Mouse (Mus musculus): ENCODE data around the gene Acvr1. TPM values are rescaled to one million over a fixed set of nuclear protein-coding genes. Genes with fewer than 3 reads are reported as not detected.
A peak's percentile ranks its signal among the peaks of the same experiment; 100 is the strongest.

Gene Acvr1
- polyA plus RNA-seq, 1 experiment from 2014 or later = 4.6 TPM

DNA sequence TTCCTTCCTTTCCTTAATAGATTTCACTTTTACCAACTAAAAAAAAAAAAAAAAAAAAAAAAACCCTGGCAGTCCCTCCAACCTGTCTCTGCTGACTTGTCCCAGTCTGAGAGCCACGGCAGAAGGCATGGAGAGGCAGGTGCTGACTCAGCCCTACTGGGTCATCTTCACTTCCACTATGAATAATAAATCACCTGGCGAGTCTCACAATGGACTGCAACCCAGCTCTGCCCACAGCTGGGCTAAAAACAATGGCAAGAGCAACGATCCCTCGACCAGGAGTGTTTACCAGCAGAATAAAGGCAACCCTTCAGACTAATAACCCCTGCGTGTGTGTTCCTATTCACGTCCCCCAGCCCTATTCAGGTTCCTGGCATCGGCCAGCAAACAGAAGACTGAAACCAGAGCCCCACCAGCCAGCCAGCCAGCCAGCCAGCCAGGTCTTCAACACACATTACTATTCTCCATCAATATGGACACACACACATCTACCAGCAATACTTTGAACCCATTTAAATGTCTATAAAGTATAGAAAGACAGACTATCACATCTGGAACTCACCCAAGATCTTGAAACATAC lies 37.0 kb downstream of the Acvr1 start:
- H3K27ac ChIP-seq = peak overlapping the region; percentile 50; the same call in 1 of the 2 replicates
- H3K9ac ChIP-seq = no peak overlapping the region
- no peaks in the 10 kb centered on the region for H3K36me3 ChIP-seq (replicated peaks)
- WGBS = 9% methylated on average over 7 of the region's 7 CpGs
- peaks cover 52% of the 10 kb centered on the region for H3K4me1 ChIP-seq
- no peak for ATAC-seq (ENCODE audit: low FRiP score)
- no peak overlapping the region for H3K4me2 ChIP-seq
- H3K4me3 ChIP-seq (replicated peaks) = no peak overlapping the region
- no peaks in the 10 kb centered on the region for H3K27me3 ChIP-seq
- no peaks in the 10 kb centered on the region for H3K9me3 ChIP-seq

- no peak for ATAC-seq (ENCODE audit: low FRiP score)
Observed at GRCm38 (mm10) chr2:58529384-58529783, 37.6 kb downstream of the Acvr1 start.

GRCm38 (mm10) chr2:58527786-58528185 lies 39.2 kb downstream of the Acvr1 start:
- Histone ChIP-seq H3K4me1 (peaks cover 34% of the 10 kb centered on the region), H3K9ac (no peak overlapping the region), H3K4me2 (no peak overlapping the region), H3K9me3 (no peaks in the 10 kb centered on the region), H3K27ac (no peak overlapping the region), H3K4me3 (replicated peaks) (no peak overlapping the region), H3K27me3 (no peaks in the 10 kb centered on the region), H3K36me3 (replicated peaks) (no peaks in the 10 kb centered on the region)
- WGBS = 77% methylated on average over 3 of the region's 3 CpGs
- no peak for ATAC-seq (ENCODE audit: low FRiP score)

More at GRCm38 (mm10) chr2:58529384-58529783, 37.6 kb downstream of the Acvr1 start:
- H3K9me3 ChIP-seq = no peaks in the 10 kb centered on the region
- H3K36me3 ChIP-seq (replicated peaks) = no peaks in the 10 kb centered on the region
- 54% methylated on average over 5 of the region's 5 CpGs for WGBS
- peaks cover 49% of the 10 kb centered on the region for H3K4me1 ChIP-seq
- H3K9ac ChIP-seq = no peak overlapping the region
- H3K27me3 ChIP-seq = no peaks in the 10 kb centered on the region
- H3K4me2 ChIP-seq = no peak overlapping the region
- no peak overlapping the region for H3K27ac ChIP-seq
- no peak overlapping the region for H3K4me3 ChIP-seq (replicated peaks)

- Histone ChIP-seq H3K4me3 (replicated peaks) (no peak overlapping the region), H3K9me3 (no peaks in the 10 kb centered on the region), H3K27ac (no peak overlapping the region), H3K36me3 (replicated peaks) (no peaks in the 10 kb centered on the region), H3K27me3 (no peaks in the 10 kb centered on the region), H3K9ac (no peak overlapping the region), H3K4me1 (peaks cover 13% of the 10 kb centered on the region), H3K4me2 (no peak overlapping the region)
- no peak for ATAC-seq (ENCODE audit: low FRiP score)
- WGBS = 76% methylated on average over 6 of the region's 6 CpGs
Observed at GRCm38 (mm10) chr2:58524356-58524755, 42.6 kb downstream of the Acvr1 start.

GRCm38 (mm10) chr2:58523894-58524293 lies 43.1 kb downstream of the Acvr1 start:
- Histone ChIP-seq H3K9me3 (no peaks in the 10 kb centered on the region), H3K27me3 (no peaks in the 10 kb centered on the region), H3K27ac (no peak overlapping the region), H3K4me2 (no peak overlapping the region), H3K9ac (no peak overlapping the region), H3K36me3 (replicated peaks) (no peaks in the 10 kb centered on the region), H3K4me3 (replicated peaks) (no peak overlapping the region), H3K4me1 (peaks cover 10% of the 10 kb centered on the region)
- 91% methylated on average over 5 of the region's 5 CpGs for WGBS
- ATAC-seq (ENCODE audit: low FRiP score) = no peak

GRCm38 (mm10) chr2:58523097-58523496 lies 43.9 kb downstream of the Acvr1 start:
- no peak for ATAC-seq (ENCODE audit: low FRiP score)
- Histone ChIP-seq H3K4me2 (no peak overlapping the region), H3K4me1 (peaks cover 10% of the 10 kb centered on the region; the same call in 1 of the 2 replicates), H3K36me3 (replicated peaks) (no peaks in the 10 kb centered on the region), H3K27me3 (no peaks in the 10 kb centered on the region), H3K9ac (no peak overlapping the region), H3K9me3 (no peaks in the 10 kb centered on the region), H3K4me3 (replicated peaks) (no peak overlapping the region), H3K27ac (no peak overlapping the region)
- 85% methylated on average over 12 of the region's 12 CpGs for WGBS

DNA sequence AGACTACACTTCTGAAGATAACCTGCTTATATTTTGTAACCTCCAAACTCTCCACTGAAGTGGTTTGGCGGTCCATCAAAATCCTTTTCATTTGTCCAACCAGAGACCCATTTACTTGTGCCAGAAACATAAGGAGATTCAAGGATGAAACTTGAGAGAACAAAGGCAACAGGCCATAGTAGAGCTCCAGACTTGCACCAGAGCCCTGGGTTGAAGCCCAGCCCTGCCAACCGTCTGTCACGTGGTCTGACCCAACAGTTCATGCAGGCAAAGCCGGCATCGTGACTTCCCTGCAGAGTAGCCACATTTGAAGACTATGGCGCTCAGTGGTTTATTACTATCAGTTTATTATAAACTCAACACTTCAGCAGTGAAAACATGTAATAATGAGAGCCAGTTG lies 45.3 kb downstream of the Acvr1 start:
- Histone ChIP-seq H3K9ac (no peak overlapping the region), H3K36me3 (replicated peaks) (no peaks in the 10 kb centered on the region), H3K27me3 (no peaks in the 10 kb centered on the region), H3K9me3 (no peaks in the 10 kb centered on the region), H3K4me3 (replicated peaks) (no peak overlapping the region), H3K4me1 (peaks cover 10% of the 10 kb centered on the region; the same call in 1 of the 2 replicates), H3K4me2 (no peak overlapping the region), H3K27ac (no peak overlapping the region)
- WGBS = 90% methylated on average over 6 of the region's 6 CpGs
- no peak for ATAC-seq (ENCODE audit: low FRiP score)

GRCm38 (mm10) chr2:58520727-58521126 lies 46.2 kb downstream of the Acvr1 start:
- no peak for ATAC-seq (ENCODE audit: low FRiP score)
- Histone ChIP-seq H3K27me3 (no peaks in the 10 kb centered on the region), H3K4me3 (replicated peaks) (no peak overlapping the region), H3K4me2 (no peak overlapping the region), H3K27ac (no peak overlapping the region), H3K36me3 (replicated peaks) (no peaks in the 10 kb centered on the region), H3K9ac (no peak overlapping the region), H3K4me1 (peaks cover 14% of the 10 kb centered on the region), H3K9me3 (no peaks in the 10 kb centered on the region)
- WGBS = 96% methylated on average over 9 of the region's 9 CpGs

- H3K4me2 ChIP-seq = no peak overlapping the region
- no peak overlapping the region for H3K4me3 ChIP-seq (replicated peaks)
- H3K27me3 ChIP-seq = no peaks in the 10 kb centered on the region
- no peaks in the 10 kb centered on the region for H3K36me3 ChIP-seq (replicated peaks)
- 78% methylated on average over 1 of the region's 1 CpGs for WGBS
- H3K9ac ChIP-seq = no peak overlapping the region
- no peak for ATAC-seq (ENCODE audit: low FRiP score)
- H3K4me1 ChIP-seq = peaks cover 13% of the 10 kb centered on the region
- no peaks in the 10 kb centered on the region for H3K9me3 ChIP-seq
- no peak overlapping the region for H3K27ac ChIP-seq
Observed at GRCm38 (mm10) chr2:58518517-58518916, 48.4 kb downstream of the Acvr1 start.

- ATAC-seq (ENCODE audit: low FRiP score) = no peak
- no peaks in the 10 kb centered on the region for H3K27me3 ChIP-seq
- H3K27ac ChIP-seq = no peak overlapping the region
- no peak overlapping the region for H3K4me3 ChIP-seq (replicated peaks)
- H3K36me3 ChIP-seq (replicated peaks) = no peaks in the 10 kb centered on the region
- H3K9me3 ChIP-seq = no peaks in the 10 kb centered on the region
- H3K4me1 ChIP-seq = peaks cover 5% of the 10 kb centered on the region
- 75% methylated on average over 6 of the region's 6 CpGs for WGBS
- no peak overlapping the region for H3K9ac ChIP-seq
- no peak overlapping the region for H3K4me2 ChIP-seq
Observed at GRCm38 (mm10) chr2:58516920-58517319, 50.0 kb downstream of the Acvr1 start.

GRCm38 (mm10) chr2:58516000-58516399 lies 51.0 kb downstream of the Acvr1 start:
- H3K27ac ChIP-seq = no peak overlapping the region
- no peak overlapping the region for H3K4me3 ChIP-seq (replicated peaks)
- no peaks in the 10 kb centered on the region for H3K9me3 ChIP-seq
- H3K4me2 ChIP-seq = no peak overlapping the region
- no peak overlapping the region for H3K9ac ChIP-seq
- no peaks in the 10 kb centered on the region for H3K36me3 ChIP-seq (replicated peaks)
- WGBS = 52% methylated on average over 15 of the region's 15 CpGs
- no peak for ATAC-seq (ENCODE audit: low FRiP score)
- peaks cover 5% of the 10 kb centered on the region for H3K4me1 ChIP-seq
- H3K27me3 ChIP-seq = no peaks in the 10 kb centered on the region

DNA sequence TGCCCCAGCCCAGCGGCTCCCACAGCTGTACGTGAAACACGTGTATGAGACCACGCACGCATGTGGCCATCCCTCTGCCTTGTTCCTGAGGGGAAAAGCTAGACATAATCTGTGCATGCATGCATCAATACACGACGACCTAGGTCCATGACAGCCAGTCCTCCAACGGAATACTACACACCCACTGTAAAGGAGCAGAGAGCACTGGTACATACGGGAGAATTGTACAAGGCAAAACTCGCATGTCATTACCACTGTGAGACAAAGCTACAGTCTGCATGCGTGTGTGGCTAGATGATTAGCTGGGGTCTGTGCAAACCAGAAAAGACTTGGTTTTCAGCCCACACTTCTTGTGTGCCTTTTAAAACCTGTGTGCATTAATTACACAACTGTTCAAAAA lies 52.5 kb downstream of the Acvr1 start:
- H3K4me3 ChIP-seq (replicated peaks) = no peak overlapping the region
- H3K4me2 ChIP-seq = no peak overlapping the region
- 96% methylated on average over 11 of the region's 11 CpGs for WGBS
- H3K27me3 ChIP-seq = no peaks in the 10 kb centered on the region
- no peak overlapping the region for H3K27ac ChIP-seq
- no peak for ATAC-seq (ENCODE audit: low FRiP score)
- no peaks in the 10 kb centered on the region for H3K36me3 ChIP-seq (replicated peaks)
- H3K4me1 ChIP-seq = peaks cover 5% of the 10 kb centered on the region
- no peaks in the 10 kb centered on the region for H3K9me3 ChIP-seq
- H3K9ac ChIP-seq = no peak overlapping the region

- Histone ChIP-seq H3K9me3 (no peaks in the 10 kb centered on the region), H3K36me3 (replicated peaks) (no peaks in the 10 kb centered on the region), H3K4me1 (peaks cover 5% of the 10 kb centered on the region), H3K27ac (no peak overlapping the region), H3K27me3 (no peaks in the 10 kb centered on the region), H3K9ac (no peak overlapping the region), H3K4me2 (no peak overlapping the region), H3K4me3 (replicated peaks) (no peak overlapping the region)
- 79% methylated on average over 3 of the region's 3 CpGs for WGBS
- no peak for ATAC-seq (ENCODE audit: low FRiP score)
Observed at GRCm38 (mm10) chr2:58513212-58513611, 53.7 kb downstream of the Acvr1 start.
